Mouse (Mus musculus) small intestine, adult 2 months (tissue): ENCODE data around the gene Mrpl52.

Experiments used
- CTCF ChIP-seq: fragments of 200-500 bp; IDR thresholded peaks from 2 replicates; pipeline ENCODE4 v1.5.1; 2012; ENCODE audit warnings: low read depth, mild to moderate bottlenecking, control low read depth, inconsistent platforms, low read length, moderate library complexity, mixed read lengths; ENCODE audit not compliant: insufficient replicate concordance, insufficient read length; ENCODE audit errors: extremely low read depth
- POLR2A ChIP-seq: fragments of 200-500 bp; IDR thresholded peaks from 2 replicates; pipeline ENCODE4 v1.6.1; 2012; ENCODE audit warnings: low read depth, mild to moderate bottlenecking, control low read depth, inconsistent platforms, low read length, moderate library complexity

GRCm38 (mm10) chr14:54394309-54394708, 32.4 kb upstream of the Mrpl52 start:
- TF ChIP-seq CTCF = no peak
- no peak for TF ChIP-seq POLR2A
